Mouse (Mus musculus): ENCODE data around the gene Rbbp5.

Rbbp5 gene

DNA sequence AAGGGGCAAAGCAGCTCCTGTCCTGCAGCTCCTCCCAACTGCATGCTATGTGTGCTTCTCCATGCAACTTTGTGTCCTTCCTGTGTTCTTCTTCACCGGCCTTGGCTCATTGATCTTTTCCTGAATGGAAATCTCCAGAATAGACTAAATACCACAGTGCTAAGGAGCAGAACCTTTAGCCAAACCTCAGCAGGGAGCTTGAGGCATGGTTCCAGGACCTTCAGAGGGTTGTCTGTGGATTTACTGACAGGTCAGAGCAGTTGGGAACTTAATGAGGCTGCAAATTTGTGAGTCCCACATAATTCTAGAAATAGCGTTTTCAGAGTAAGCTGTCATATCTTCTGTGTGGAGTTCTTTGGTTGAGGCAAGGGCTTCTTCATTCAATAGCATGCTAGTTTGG is 23.4 kb downstream of the Rbbp5 start:
- DNase-seq (ENCODE audit: low spot score): no peak

DNA sequence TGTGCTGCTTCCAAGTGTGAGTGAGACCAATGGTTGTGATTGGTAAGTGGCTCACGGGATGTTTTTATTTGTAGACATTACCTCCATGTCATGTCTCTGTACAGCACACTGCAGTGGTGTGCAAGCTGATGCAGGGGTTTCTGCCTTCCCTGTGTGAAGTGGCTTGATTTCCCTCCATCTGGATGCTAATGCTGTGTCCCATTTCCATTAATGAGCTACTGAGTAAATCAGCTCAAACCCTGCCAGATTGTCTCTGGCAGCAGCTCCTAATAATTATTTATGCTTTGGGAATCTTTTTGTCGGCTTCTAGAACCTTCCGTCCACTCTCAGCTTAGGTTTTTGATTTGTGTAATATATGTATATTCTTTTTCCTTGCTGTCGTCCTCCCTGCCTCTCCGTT is 28.0 kb downstream of the Rbbp5 start:
- no peak for DNase-seq (ENCODE audit: low spot score)

DNA sequence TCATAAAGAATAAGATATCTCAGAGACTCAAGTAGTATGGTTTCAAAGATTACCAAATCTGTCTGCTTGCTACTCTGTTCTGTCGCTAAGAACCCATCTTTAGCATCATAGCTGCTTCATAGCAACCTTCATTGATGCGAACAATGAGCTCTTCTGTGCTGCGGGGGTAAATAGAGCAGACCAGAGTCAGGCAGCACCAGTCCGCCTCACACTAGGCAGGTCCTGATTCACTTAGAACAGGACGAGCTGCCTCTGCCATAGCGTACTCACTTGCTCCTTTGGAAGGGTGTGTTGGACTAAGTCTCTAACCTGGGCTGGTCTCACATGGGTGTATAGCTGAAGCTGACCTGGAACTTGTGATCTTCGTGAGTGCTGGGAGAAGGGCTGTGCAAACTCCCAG is 28.9 kb downstream of the Rbbp5 start, which contains the start of gene Tmem81:
Gene Tmem81, plus strand, starts transcription at position 173 of the 400 bp plus-strand sequence.
- DNase-seq (ENCODE audit: low spot score): no peak

DNA sequence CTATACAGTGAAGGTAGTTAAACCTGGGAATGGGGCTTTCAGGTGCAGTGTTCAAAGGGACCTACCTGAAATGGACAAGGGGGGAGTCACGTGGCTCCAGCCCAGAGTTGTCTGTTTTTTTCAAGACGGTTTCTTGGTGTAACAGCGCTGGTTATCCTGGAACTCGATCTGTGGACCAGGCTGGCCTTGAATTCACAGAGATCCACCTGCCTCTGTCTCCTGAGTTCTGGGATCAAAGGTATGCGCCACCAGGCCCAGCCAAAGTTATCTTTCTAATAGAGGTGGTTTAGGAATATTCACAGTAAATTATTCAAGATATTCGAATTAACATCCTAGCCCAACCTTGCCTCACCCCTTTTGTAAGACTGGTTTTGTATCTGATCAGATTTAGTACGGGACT is 29.5 kb downstream of the Rbbp5 start:
- DNase-seq (ENCODE audit: low spot score): no peak

DNA sequence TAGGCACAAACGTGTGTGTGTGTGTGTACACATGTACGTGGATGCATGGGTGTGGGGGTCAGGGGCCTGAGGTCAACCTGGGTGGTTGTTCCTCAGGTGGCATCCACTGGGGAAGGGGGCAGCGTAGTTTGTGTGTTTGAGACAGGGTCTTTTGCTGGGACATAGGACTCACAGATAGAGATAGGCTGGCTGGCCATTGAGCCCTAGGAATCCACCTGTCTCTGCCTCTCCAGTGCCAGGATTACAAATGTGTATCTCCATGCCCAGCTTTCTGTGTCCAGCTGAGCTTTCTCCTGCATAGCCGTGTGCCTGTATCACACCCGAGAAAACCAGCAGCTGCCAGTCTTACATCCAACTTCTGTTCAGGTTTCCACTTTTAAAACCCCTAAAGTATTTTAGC is 32.6 kb downstream of the Rbbp5 start:
- DNase-seq (ENCODE audit: low spot score): no peak

DNA sequence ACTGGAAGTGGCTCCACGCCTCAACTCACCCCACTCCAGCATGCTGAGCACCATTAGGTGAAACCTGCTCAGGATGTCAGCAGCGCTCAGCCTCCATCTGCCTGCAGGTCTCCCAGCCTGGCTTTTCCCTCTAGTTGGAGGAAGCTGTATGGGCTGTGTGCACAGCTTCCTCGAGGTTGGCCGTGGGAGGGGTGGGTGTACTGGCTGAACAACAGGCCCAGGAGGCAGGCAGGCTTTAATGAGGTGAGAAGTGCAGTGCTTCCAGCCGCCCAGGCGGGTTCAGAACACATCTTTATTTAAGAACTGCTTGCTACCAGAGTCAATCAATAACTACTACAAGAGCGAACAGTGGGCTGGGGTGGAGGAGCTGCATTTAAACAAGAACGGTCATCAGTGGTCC is 34.4 kb downstream of the Rbbp5 start:
- no peak for DNase-seq (ENCODE audit: low spot score)

DNA sequence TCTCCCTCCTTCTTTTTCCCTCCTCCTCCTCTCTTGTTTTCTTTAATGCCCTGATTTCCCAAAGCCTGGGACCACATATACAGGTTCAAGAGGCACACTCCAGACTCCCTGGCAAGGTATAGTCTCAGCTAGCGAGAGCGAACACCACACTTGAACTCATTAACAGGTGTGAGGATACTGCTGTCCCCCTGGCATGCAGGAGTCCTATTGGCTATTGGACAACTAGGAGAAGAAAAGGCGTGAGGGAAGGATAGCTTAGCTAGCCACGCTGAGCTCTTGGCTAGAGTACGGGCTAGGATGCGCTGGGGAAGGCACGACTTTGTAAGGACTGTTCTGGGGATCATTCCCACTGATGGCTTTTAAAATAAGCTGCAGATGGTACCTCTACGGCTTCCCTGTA is 34.9 kb downstream of the Rbbp5 start:
- DNase-seq (ENCODE audit: low spot score): no peak

DNA sequence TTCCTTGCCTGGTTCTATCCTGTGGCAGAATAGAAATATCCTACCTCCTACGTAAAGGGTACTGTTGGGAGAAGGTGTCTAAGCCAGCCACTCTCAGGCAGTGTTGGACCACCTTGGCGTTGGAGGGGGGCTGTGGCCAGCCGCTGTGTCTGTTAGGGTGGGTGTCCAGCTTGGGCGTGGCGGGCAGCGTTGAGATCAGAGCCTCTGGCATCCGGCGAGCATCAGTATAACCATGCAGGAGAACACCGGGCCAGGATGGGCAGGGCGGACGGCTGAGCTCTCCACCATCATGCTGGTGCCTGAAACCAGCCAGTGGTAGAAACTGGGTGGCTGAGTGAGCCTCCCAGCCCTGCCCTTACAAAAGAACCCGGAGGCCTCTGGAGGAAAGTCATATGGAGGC is 38.2 kb downstream of the Rbbp5 start:
- DNase-seq (ENCODE audit: low spot score): no peak

DNA sequence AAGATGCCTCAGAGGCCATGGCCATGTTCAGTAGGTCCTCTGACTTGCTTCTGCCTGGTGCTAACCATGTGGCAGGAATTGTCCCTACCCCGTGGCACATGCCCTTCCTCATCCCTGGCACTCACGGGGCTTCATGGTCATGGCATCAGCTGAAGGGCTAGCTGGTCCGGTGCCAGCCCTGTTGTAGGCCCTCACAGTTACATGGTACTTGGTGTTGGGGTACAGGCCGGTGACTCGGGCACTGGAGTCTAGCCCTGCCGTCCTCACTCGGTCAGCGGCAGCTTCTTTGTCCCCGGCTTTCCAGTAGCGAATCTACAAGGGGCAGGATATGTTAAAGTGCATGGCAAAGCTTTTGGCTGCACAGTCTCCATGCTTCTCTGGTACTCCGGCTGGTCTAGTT is 39.6 kb downstream of the Rbbp5 start:
- DNase-seq (ENCODE audit: low spot score): no peak

DNA sequence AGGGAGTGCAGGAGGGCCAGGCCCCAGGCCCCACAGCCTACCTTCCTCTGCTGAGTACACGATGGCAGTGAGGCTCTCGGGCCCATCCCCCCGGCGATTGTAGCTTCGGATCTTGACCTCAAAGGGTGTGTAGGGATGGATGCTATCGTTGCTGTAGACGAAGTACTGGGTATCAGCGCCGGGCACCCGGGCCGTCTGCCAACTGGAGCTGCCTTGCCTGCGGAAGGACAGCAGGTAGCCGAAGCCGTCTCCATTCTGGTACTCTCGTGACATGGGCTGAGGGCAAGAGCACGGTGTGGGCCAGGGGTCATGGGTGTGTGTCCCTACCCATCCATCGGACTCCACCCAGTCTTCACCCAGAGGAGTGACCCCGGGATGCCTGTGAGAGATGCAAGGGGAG is 41.5 kb downstream of the Rbbp5 start:
- no peak for DNase-seq (ENCODE audit: low spot score)

DNA sequence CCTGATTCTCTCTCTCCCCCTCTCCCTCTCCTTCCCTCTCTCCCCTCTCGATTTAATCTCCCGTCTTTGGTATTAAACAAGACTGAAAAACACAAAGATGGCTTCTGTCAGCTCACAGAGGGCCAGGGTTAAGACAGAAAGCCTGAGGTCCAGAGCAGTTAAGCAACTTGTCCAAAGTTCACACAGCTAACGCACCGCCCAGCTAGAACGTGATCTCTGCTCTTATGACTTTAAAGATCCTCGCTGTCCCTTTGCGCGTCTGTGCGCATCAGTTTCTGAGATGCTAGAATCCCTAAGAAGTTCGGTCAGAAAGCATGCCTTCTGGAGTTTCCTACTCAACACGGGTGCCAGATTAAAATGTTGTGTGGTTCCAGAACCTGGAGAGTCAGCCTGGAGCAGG is 42.6 kb downstream of the Rbbp5 start:
- no peak for DNase-seq (ENCODE audit: low spot score)

DNA sequence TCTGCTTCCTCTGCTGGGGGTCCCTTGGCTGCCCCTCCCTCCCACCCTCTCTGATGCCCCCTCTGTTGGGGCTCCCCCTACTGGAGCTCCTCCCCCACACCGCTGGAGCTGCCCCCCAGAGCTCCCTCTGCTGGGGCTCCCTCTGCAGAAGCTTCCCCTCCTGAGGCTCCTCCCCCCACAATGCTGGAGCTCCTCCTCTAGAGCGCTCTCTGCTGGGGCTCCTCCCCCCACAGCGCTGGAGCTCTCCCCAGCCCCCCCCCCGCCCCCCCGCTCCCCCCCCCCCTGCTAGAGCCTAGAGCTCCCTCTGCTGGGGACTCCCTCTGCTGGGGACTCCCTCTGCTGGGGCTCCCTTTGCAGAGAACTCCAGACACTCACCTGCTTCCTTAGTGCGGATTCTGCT is 43.6 kb downstream of the Rbbp5 start:
- peak; percentile 66 for DNase-seq (ENCODE audit: low spot score)

DNA sequence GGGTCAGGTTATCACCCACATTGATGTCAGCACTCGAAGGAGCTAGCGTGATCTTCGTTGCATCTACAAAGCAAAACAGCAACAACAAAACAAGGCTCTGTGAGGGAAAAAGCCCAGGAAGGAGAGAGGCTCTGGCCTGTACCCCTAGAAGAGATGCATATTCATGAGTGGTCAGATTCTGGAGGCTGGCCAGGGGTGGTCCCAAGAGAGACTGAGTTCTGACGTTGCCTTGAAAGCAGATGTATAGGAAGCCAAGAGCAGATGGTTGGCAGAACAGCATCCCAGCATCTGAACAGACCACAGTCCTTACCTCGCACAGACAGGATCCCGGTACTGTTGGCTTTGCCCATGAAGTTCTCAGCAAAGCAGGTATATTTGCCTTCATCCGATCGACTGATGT is 45.9 kb downstream of the Rbbp5 start:
- DNase-seq (ENCODE audit: low spot score): no peak

DNA sequence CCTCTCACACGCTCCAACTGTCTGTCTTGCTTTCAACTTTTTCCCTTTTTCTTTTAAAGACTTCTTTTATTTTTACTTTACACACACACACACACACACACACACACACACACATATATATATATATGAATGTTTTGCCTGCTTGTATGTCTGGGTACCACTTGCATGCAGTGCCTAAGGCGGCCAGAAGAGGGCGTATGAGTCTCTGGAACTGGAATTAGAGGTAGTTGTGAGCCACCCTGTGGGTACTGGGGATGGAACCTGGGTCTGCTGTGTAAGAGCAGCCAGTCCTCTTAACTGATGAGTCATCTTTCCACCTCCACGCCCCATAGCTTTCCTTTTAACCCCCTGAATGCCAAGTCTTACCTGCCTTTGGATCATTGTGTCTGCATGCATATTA is 46.8 kb downstream of the Rbbp5 start:
- DNase-seq (ENCODE audit: low spot score): peak; percentile 63

DNA sequence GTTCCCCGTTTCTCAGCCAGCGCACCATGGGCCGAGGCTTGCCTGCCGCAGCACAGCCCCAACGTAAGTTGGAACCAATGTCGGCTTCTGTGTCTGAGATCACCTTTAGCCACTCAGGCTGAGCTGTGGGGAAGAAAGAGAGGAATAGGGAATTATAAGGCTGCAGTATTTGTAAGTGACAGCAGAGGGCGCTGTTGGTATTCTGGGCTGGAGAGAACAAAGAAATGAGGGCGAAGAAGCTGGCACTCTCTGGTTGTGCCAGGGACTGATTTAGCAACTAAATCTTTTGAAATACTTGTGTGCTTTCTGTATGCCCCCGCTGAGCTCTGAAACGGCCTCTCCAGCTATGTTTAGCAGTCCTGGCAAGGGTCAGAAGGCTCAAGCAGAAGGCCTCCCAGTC is 48.7 kb downstream of the Rbbp5 start:
- DNase-seq (ENCODE audit: low spot score): peak; percentile 89

DNA sequence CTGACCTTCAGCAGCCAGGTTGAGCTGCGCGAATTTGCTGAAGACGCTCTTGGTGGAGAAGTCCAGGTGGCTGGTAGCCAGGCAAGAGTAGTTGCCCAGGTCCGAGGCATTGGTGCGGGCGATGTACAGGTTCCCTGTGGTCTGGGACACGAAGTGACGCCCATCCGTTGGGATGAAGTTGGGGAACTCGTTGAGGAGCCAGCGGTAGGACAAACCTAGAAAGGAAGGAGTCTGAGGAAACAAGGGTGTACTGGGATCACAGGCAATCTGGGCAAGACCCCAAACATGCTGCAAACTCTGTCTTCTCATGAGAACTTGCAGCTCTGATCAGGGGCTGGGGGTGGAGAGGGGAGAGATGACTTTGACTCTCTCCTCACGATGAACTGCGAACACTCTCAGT is 50.9 kb downstream of the Rbbp5 start:
- DNase-seq (ENCODE audit: low spot score): no peak

DNA sequence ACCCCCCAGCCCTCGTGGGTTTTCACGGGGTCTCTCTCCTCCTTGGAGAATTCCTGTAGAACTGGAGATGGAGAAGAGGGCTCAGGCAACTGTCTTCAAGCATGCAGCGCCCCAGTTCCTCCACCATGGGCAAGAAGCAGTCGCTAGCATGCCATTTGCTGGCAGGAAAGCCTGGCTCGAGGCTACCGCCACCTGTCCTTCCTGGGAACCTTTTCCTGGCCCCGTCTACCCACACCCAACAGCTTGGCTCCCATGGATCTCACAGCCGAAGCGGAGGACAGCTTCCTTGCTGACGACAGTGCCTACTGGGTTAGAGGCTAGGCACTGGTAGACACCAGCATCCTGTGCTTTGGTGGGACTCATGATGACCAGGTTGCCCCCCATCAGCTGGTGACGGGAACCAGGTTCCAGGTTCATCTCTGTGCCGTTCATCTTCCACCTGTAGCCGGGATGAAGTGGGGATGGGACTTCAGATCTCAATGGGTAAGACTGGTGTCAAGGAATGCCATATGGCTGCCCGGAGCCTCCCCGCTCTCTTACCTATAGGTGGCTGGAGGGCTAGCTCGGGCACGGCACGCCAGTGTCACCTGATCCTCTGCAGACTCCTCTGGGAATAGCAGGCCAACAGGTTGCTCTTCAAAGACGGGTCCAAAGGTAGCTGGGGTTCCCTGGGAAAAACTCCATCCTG is 51.6 kb downstream of the Rbbp5 start:
- no peak for DNase-seq (ENCODE audit: low spot score)

DNA sequence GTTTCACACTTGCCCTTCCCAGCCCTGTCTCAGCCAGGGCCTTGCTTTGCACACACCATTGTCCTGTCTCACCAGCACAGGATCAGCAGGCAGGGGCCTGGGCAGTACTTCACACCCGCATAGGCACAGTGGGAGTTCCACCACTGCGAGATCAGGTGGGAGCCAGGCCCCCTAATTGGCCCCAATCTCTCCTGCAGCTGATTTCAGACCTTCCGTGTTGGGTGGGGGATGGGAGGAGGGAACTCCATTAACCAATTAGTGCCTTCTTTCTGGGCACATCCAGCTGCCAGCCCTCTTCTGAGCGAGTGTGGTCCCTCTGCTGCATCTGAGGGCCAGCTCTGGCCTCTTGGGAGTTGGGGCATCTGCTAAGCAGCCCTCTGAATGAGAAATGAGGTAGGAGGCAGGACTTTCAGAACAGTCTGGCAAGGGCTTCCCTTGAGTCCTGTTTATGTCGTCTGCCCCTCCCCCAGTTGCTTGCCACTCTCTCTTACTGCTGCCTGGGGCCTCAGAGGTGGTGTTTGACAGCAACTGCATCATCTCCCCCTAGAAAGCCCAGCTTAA is 53.5 kb downstream of the Rbbp5 start:
- DNase-seq (ENCODE audit: low spot score): peak; percentile 81

DNA sequence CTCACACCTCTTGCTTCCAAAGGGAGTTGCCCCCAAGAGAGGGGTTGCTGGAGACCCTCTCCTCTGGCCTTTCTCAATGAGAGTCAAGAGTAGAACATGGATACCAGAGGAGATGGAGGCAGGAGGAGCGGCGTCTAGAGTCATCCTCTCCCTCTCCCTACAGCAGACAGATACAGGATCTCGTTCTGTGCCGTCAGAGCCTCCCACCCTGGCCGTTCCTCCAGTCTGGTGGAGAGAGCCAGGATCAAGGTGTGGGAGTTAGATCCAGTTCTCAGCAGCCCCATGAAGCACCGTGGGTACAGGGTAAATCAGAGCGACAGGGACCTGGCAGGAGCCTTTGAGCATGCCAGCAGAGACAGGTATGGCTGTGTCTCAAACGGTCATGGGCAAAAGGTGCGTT is 55.4 kb downstream of the Rbbp5 start:
- no peak for DNase-seq (ENCODE audit: low spot score)

DNA sequence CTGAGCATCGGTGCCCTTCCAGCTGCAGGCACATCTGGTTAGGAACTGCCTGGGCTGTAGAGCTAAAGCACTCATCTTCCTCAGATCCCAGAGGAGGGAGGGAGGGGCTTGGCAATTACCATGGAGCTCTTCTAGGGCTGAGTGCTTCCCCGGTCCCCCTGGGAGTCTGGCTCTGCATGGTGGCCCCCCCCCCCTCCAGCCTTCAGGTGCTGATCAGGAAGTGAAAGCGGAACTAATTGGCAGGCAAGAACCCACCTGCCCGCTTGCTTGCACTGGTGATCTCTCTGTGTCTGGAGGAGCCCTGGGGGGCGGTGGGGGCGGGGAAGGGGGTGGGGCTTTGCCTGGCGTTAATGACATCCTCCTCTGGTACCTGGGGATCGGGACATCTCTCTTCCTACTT is 56.7 kb downstream of the Rbbp5 start:
- DNase-seq (ENCODE audit: low spot score): peak; percentile 36

DNA sequence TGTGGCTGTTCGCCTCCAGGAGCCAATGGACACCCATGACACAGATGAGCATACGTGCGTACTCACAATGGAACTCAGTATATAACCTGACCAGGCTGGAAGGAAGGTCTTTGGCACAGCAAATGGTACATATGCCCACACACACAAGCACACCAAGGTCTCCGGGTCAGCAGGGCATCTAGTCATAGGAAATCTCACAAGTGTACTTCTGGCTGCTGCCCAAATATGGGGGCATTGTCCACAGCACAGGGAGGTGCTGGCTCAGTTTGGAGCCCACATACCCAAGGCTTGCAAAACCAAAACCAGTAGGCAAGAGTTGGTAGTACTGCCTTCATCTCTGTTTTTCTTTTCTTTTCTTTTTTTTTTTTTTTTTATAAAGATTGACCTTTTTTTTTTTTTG is 58.4 kb downstream of the Rbbp5 start:
- no peak for DNase-seq (ENCODE audit: low spot score)

DNA sequence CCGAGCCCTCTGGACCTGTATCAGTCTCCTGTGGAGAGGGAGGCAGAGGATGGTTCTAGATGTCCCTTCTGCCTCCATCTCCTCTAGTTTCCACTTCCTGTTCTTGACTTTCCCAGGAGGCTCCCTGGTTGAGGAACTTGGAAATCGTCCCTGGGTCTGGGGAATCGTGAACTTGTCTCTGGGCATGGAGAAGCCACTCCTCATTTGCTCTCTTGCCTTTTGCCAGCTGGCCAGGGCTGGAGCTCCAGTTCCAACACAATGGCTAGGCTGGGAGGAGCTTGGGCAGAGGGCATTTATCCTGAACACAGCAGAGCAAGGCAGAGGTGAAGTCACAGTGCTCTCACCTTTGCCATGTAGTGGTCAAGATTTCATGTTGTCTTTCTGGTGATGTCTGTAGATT is 59.3 kb downstream of the Rbbp5 start:
- no peak for DNase-seq (ENCODE audit: low spot score)

DNA sequence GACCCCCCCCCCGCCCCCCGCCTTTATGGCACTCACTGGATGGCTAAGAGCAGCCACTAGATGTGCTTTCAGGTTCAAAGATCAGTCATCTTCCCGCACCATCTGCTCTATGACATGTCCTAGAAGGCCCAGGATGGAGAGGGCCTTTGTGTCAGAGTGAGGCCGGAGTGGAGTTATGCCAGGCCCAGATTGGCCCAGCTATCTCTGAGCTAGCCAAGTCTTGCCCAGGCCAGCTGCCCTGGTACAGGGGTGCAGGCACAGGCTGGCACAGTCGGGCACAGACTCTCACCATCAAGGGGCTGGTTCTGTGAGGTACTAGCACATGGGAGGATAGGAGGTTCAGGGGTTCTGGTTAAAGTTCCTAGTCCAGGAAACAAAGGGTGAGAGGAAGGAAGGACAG is 60.6 kb downstream of the Rbbp5 start:
- DNase-seq (ENCODE audit: low spot score): no peak

DNA sequence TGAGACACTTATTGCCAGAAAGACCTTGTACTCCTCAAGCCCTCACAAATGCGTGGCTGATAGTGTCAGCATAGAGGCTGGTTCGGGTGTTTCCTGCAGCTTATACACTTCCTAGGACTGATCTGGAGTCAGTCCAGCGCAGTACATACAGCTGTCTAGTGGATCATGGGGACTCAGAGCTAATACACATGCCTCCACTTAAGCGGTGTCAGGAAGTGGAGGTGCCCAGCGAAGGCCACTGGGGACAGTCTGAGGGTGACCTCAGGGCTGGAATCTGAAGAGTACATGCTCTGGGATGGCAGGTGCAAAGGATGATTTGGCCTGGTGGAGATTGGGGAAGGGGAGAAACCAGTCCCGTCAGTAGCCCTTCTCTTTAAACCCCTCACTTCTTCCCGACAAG is 63.5 kb downstream of the Rbbp5 start:
- no peak for DNase-seq (ENCODE audit: low spot score)

Measured in retina, embryonic 14.5 days (tissue).